Mouse (Mus musculus) hindbrain, embryonic 16.5 days (tissue): ENCODE measurements around the gene Ajm1. TPM values are rescaled to one million over a fixed set of nuclear protein-coding genes. Genes with fewer than 3 reads are reported as not detected.
A peak's percentile ranks its signal among the peaks of the same experiment; 100 is the strongest.

Experiments used
- ATAC-seq: fragments of 200-750 bp; cut with Nextera tagmentation; 2 replicates; pipeline ENCODE4 v1.8.0; 2017; ENCODE audit warnings: moderate TSS enrichment, moderate library complexity
- H3K27ac ChIP-seq: fragments of 300-500 bp; sonication (generic); 2 replicates; pipeline ENCODE4 v1.5.1; 2014; ENCODE audit warnings: low read depth, mild to moderate bottlenecking, control low read depth, low read length, moderate library complexity
- H3K27me3 ChIP-seq: fragments of 300-500 bp; sonication (generic); replicated peaks from 2 replicates; pipeline ENCODE4 v1.6.1; 2014; ENCODE audit warnings: low read length; ENCODE audit not compliant: control insufficient read depth, insufficient read depth
- H3K36me3 ChIP-seq: fragments of 300-500 bp; sonication (generic); 2 replicates; pipeline ENCODE4 v1.6.1; 2014; ENCODE audit warnings: mild to moderate bottlenecking, low read length, moderate library complexity, mixed read lengths; ENCODE audit not compliant: control insufficient read depth, insufficient read depth
- H3K4me1 ChIP-seq: fragments of 300-500 bp; sonication (generic); 2 replicates; pipeline ENCODE4 v1.6.1; 2014; ENCODE audit warnings: low read depth, low read length; ENCODE audit not compliant: control insufficient read depth, insufficient read depth
- H3K4me2 ChIP-seq: fragments of 300-500 bp; sonication (generic); 2 replicates; pipeline ENCODE4 v1.6.1; 2014; ENCODE audit warnings: mild to moderate bottlenecking, low read length, control low read depth, moderate library complexity
- H3K4me3 ChIP-seq: fragments of 300-500 bp; sonication (generic); 2 replicates; pipeline ENCODE4 v1.5.1; 2014; ENCODE audit warnings: mild to moderate bottlenecking, low read length, control low read depth, moderate library complexity
- H3K9ac ChIP-seq: fragments of 300-500 bp; sonication (generic); 2 replicates; pipeline ENCODE4 v1.6.1; 2014; ENCODE audit warnings: low read depth, mild to moderate bottlenecking, control low read depth, low read length, moderate library complexity
- H3K9me3 ChIP-seq: fragments of 300-500 bp; sonication (generic); 2 replicates; pipeline ENCODE4 v1.6.1; 2014; ENCODE audit warnings: mild to moderate bottlenecking, low read length, moderate library complexity; ENCODE audit not compliant: control insufficient read depth
- WGBS: fragments of 180-500 bp; shearing (Covaris S2); extraction: QIAGEN DNeasy Blood & Tissue Kit; methylation state at CpG from one replicate; pipeline ENCODE4 v1.1.7; 2014; 5-methylcytosine and 5-hydroxymethylcytosine counted together
- polyA plus RNA-seq: library from polyadenylated mRNA; unstranded; fragments of >200 nt; fragmentation: Nextera tagmentation; extraction: Ambion mirVana; gene quantifications from 2 replicates; pipeline ENCODE4 v1.2.1, GENCODE M21; 2015

The Ajm1 gene
- polyA plus RNA-seq, 1 experiment from 2014 or later = 15.1 TPM

DNA sequence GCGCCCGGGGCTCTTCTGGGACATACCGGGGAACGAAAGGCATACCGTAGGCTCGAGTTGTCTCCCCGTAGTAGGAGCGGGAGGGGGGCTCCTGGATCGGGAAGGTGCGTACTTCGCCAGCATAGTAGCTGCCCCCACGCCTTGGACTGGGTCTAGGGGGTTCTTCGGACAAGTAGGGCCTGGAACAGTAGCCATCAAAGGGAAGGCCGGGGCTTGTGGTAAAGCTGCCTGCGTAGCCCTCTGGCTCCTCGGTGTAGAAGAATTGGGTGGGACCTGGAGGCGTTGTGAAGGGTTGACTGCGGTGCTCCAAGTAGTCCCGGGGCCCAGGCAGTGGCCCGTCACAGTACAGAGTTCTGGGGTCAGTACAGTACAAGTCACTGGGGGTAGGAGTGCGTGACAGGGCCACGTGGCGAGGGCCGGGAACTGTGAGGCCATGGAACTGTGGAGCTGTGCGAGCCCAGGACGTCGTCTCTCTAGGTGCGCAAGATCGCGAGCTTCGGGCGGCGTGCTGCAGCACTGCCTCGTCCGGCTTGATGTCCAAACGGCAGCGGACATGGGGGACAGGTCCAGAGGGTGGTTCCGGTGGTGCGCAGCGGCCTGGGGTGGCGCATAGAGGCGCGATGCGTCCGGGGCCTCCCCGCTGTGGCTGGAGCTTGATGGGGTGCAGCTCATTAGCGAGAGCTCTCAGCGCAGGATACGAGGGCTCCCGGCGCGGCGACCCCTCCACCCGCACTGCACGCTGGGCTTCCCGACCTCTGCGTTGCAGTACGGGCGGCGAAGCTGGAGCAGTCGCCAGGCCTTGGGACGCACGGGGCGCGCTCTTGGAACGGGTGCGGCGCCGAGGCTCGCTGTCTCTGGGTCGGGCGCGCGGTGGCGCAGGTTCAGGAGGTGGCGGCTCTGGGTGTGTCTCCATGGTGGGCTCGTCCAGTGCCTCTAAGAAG is 2.5 kb downstream of the Ajm1 start:
- peak overlapping the region; percentile 8 for H3K4me3 ChIP-seq
- H3K4me2 ChIP-seq = peak overlapping the region; percentile 19; the same call in 1 of the 2 replicates
- H3K4me1 ChIP-seq = peaks cover 53% of the 10 kb centered on the region
- H3K27ac ChIP-seq = no peak overlapping the region
- 14% methylated on average over 71 of the region's 77 CpGs for WGBS
- H3K36me3 ChIP-seq = peaks cover 19% of the 10 kb centered on the region
- peaks cover 3% of the 10 kb centered on the region; the same call in 1 of the 2 replicates for H3K9me3 ChIP-seq
- ATAC-seq = no peak
- H3K27me3 ChIP-seq = peaks cover 48% of the 10 kb centered on the region
- H3K9ac ChIP-seq = no peak overlapping the region

DNA sequence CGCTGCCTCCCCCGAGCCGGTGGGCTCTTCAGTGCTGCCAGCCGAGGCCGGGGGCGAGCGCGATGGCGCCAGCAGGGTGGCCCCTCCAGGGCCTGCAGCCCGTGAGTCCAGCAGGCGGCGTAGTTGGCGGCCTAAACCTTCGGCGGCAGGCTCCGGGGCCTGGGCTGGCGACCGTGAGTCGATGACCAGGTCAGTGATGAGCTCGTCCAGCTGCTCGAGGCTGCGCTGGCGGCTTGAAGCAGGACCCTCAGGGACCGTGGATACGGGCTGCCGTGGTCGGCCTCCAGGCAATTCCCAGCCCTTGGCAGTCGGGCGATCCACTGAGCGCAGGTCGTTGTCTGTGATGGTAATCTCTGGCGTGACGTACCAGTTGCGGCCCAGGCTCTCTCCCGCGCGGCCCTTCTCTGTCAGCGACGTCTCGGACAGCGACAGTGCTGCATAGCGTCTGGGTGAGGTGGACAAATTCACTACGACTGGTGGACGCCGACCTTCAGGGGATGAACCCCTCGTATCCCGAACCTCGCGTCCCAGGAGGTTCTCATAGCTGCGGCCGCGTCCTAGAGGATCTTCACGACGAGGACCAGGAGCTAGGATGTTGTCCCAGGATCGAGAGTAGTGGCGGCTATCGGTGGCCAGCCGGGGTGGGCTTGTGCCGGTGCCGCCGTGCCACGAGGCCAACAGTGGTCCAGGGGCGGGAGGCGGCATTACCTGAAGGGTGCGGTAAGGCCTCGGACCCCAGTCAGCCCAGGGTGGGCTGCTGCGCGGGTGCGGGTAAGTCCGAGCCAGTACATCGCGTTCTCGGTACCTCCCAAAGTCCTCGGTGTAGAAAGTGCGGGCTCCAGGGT is 3.4 kb downstream of the Ajm1 start:
- 13% methylated on average over 74 of the region's 75 CpGs for WGBS
- peak overlapping the region; percentile 23; the same call in 1 of the 2 replicates for H3K4me3 ChIP-seq
- H3K27me3 ChIP-seq = peaks cover 48% of the 10 kb centered on the region
- peaks cover 3% of the 10 kb centered on the region; the same call in 1 of the 2 replicates for H3K9me3 ChIP-seq
- peak overlapping the region; percentile 35; the same call in 1 of the 2 replicates for H3K9ac ChIP-seq
- H3K27ac ChIP-seq = no peak overlapping the region
- H3K36me3 ChIP-seq = peaks cover 13% of the 10 kb centered on the region
- H3K4me2 ChIP-seq = peak overlapping the region; percentile 36
- no peak for ATAC-seq
- peaks cover 62% of the 10 kb centered on the region for H3K4me1 ChIP-seq

DNA sequence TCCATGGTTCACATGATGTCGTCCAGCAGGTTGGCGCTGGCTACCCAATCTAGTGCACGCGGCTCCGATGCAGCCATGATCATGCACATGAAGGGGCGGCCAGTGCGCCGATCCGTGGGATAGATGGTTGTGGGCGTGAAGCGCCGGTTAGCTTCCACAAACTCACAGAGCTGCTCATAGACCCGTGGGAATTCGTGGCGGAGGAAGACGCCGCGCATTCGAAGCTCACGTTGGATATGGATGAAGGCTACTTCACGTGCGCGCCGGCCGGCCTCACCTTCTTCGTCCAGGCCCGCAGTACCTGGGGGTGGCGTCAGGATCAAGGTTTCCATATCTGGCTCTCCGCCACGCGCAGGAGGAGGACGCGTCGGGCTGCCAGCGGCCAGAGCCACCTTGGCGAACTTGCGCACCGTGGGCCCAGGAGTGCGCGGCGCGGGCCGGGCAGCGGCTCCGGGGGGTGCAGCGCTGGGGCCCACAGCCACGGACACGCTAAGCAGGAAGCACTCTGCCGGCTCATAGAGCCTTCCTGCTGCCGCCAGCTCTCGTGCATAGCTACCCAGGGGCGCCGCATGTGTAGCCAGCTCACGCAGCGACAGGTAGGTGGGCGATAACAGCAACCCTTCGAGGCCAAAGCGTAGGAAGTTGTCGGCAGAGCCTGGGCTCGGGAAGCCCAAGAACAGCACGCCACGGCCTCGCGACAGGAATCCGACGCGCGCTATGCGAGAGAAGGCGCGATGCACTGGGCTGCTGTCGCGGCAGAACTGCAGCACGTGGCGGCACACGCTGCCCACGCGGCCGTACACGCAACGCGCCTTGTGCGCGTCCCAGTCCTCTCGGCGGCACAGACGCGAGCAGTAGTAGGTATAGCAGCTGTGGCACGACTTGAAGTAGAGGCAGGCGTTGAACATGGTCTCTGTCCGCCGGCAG is 4.3 kb downstream of the Ajm1 start:
- H3K9ac ChIP-seq = no peak overlapping the region; the same call in 1 of the 2 replicates
- peaks cover 48% of the 10 kb centered on the region for H3K27me3 ChIP-seq
- peaks cover 58% of the 10 kb centered on the region for H3K4me1 ChIP-seq
- no peak overlapping the region for H3K27ac ChIP-seq
- H3K4me2 ChIP-seq = peak overlapping the region; percentile 36
- peaks cover 13% of the 10 kb centered on the region for H3K36me3 ChIP-seq
- peak overlapping the region; percentile 23 for H3K4me3 ChIP-seq
- ATAC-seq = no peak
- 19% methylated on average over 89 of the region's 92 CpGs for WGBS
- H3K9me3 ChIP-seq = peaks cover 3% of the 10 kb centered on the region; the same call in 1 of the 2 replicates

DNA sequence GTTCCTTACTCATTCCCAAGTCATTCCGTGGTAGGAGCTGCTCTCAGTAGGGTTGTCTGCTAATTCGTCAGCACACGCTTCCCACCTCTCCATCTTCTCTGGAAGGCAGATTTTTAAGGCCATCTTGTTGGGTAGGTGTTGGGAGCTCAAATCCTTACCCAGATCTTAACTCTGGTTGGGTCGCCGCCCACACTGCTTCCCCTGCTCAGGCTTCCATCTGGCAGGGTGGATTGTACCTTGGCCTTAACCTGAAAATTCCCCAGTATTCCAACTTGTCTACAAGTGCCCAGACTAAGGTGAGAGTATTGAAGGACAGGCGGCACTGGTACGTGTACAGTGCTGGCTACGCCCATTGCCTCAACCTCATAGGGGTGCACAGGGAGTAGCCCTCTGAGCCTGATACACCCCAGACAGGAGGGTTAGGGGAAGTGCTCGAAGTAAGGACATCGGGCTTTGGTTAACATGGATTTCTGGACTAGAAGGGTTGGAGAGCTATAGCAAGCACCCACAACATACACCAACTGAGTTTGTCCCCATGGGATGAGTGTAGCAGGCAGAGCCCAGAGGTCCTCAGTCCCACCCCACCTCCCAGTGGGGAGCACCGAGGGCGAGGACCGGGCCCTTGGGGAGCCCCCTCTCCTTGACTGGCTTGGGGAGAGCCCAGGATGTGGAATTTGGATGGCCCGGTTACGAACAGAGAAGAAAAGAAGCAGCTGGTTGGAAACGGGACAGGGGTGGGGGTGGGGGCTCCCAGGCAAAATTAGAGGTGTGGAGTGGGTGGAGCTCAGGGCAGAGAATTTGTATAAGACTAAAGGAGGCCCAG is 5.3 kb downstream of the Ajm1 start:
- Histone ChIP-seq H3K27ac (no peak overlapping the region), H3K4me3 (no peak overlapping the region), H3K9ac (no peak overlapping the region), H3K4me1 (peaks cover 51% of the 10 kb centered on the region), H3K9me3 (peaks cover 3% of the 10 kb centered on the region; the same call in 1 of the 2 replicates), H3K36me3 (peaks cover 13% of the 10 kb centered on the region), H3K4me2 (no peak overlapping the region), H3K27me3 (peaks cover 48% of the 10 kb centered on the region)
- no peak for ATAC-seq
- WGBS = 77% methylated on average over 16 of the region's 16 CpGs

DNA sequence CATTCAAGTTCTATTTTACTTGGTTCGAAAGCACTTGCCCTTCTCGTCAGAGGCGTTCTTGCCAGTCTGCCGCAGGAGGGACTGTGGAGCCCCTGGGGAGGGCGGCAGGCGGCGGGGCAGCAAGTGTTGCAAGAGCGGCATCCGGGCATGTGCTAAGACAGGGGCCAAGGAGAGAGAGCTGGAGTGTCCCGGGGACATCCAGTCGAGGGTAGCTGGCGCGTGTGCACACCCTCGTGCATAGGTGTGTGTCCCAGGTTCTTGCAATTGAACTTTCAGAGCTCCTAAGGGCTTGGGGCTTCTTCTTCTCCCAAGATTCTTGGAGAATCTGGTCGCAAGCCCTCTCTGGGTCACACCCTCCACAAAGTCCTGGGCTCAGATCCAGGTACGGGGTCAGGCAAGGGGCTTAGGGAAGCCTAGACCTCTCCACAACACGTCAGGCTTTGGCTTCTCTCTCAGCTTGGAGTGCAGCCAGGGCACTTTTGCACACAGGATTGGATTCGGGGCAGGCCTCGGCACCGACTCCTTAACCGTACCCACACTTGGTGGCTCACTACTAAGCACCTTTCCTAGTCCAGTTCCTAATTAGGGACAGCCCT is 6.0 kb downstream of the Ajm1 start:
- Histone ChIP-seq H3K4me1 (peaks cover 44% of the 10 kb centered on the region), H3K9ac (peak overlapping the region; percentile 67), H3K36me3 (peaks cover 13% of the 10 kb centered on the region), H3K4me2 (peak overlapping the region; percentile 62), H3K27ac (peak overlapping the region; percentile 91; the same call in 1 of the 2 replicates), H3K9me3 (peaks cover 3% of the 10 kb centered on the region; the same call in 1 of the 2 replicates), H3K27me3 (peaks cover 44% of the 10 kb centered on the region), H3K4me3 (peak overlapping the region; percentile 56)
- ATAC-seq = no peak
- 14% methylated on average over 21 of the region's 21 CpGs for WGBS

DNA sequence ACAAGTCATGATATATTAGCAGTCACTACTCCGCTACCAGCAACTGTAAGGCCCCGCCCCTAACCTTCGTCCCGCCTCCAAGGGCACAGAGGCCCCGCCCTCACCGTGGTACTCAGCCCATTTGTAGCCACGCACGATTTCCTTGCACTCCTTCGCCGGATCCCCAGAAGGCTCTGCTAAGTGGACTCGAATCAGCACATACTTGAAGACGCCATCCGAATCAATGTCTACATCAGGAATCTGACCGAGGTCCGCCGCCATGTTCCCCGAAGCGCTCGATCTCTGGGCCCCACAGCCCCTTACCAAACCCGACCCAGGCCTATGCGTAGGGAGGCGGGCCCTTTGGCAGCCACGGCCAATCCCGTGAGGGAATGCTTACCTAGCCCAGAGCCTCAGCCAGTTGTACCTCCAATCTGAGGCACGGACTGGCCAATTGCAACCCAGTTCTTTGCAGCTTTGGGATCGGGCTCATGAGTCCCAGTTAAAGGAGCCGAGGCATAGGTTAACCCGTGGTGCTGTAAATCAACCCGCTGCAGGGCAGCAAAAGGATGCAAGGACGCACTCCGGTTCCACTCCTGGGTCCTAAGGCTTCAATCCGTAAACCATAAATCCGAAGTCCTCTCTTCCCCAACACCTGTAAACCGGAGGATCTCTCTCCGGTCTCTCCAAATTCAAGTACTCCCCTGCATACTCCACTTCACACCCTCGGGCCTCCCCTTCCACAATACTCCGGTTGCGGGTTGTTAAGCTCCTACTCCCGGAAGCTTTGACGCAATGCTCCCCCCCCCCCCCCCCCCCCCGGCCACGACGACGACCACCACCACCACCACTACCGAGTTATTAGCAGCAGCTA is 6.8 kb downstream of the Ajm1 start, which contains the start of the genes Mamdc4 and Phpt1:
Gene Mamdc4, minus strand, starts transcription at position 267 of the 853 bp plus-strand sequence.
Gene Phpt1, minus strand, starts transcription at position 646 of the 853 bp plus-strand sequence.
- WGBS = under 1% methylated on average over 42 of the region's 45 CpGs
- H3K4me1 ChIP-seq = peaks cover 37% of the 10 kb centered on the region
- peak within 1 kb of the TSS; percentile 71 for H3K9ac ChIP-seq
- H3K4me3 ChIP-seq = peak within 1 kb of the TSS; percentile 56
- peaks cover 3% of the 10 kb centered on the region; the same call in 1 of the 2 replicates for H3K9me3 ChIP-seq
- peak within 1 kb of the TSS; percentile 88 for H3K4me2 ChIP-seq
- peak; percentile 98 for ATAC-seq
- peaks cover 37% of the 10 kb centered on the region for H3K27me3 ChIP-seq
- peaks cover 13% of the 10 kb centered on the region for H3K36me3 ChIP-seq
- peak within 1 kb of the TSS; percentile 91 for H3K27ac ChIP-seq

DNA sequence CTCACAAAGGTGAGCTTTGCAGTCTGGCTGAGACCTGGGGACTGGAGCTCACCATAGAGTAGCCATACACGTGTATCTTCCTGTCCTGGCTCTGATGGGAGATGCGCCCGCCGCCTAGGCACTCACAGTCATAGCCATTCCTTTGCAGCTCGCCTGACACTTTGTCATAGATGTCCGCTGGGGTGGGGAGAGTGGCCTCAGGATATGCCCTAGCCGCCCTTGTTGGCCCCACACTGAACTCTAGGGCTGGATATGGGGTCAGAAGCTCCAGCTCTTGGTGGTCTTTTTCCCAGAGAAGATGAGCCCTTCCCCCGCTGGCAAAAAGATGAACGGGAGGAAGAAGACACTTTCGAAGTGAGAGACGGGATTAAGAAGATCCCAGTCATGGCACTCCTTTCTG is 7.4 kb downstream of the Ajm1 start:
- 24% methylated on average over 11 of the region's 11 CpGs for WGBS
- peak overlapping the region; percentile 88 for H3K4me2 ChIP-seq
- H3K9me3 ChIP-seq = peaks cover 3% of the 10 kb centered on the region; the same call in 1 of the 2 replicates
- H3K27me3 ChIP-seq = peaks cover 31% of the 10 kb centered on the region
- peak overlapping the region; percentile 91 for H3K27ac ChIP-seq
- ATAC-seq = 0 out of 2 replicates have a peak, but pooled peaks have one; percentile 0
- H3K9ac ChIP-seq = peak overlapping the region; percentile 71
- peaks cover 32% of the 10 kb centered on the region for H3K4me1 ChIP-seq
- H3K36me3 ChIP-seq = peaks cover 13% of the 10 kb centered on the region
- peak overlapping the region; percentile 56 for H3K4me3 ChIP-seq
